Mouse (Mus musculus) liver, embryonic 14.5 days (tissue): Measurements from ENCODE around the gene Pdcd1lg2. TPM values are rescaled to one million over a fixed set of nuclear protein-coding genes. Genes with fewer than 3 reads are reported as not detected.

Experiments
- ATAC-seq: fragments of 200-750 bp; cut with Nextera tagmentation; 2 replicates; pipeline ENCODE4 v1.8.0; 2017; ENCODE audit warnings: moderate number of reproducible peaks, mild to moderate bottlenecking, moderate library complexity; ENCODE audit not compliant: insufficient read depth
- DNase-seq, 3 experiments: peaks; one replicate each; pipeline ENCODE4 v3.0.0-alpha.2; 2012 to 2013; ENCODE audit warnings: low read depth in 3 of 3, low spot score in 3 of 3
- H3K27ac ChIP-seq: fragments of 300-500 bp; sonication (generic); 2 replicates; pipeline ENCODE4 v1.5.1; 2014; ENCODE audit warnings: moderate library complexity, mild to moderate bottlenecking, control low read depth, inconsistent platforms
- H3K27me3 ChIP-seq: fragments of 300-500 bp; sonication (generic); 2 replicates; pipeline ENCODE4 v1.6.1; 2014; ENCODE audit warnings: mild to moderate bottlenecking, low read length, moderate library complexity; ENCODE audit not compliant: control insufficient read depth, insufficient read depth
- H3K36me3 ChIP-seq: fragments of 300-500 bp; sonication (generic); replicated peaks from 2 replicates; pipeline ENCODE4 v1.6.1; 2014; ENCODE audit warnings: low read depth; ENCODE audit not compliant: control insufficient read depth, insufficient read depth
- H3K4me1 ChIP-seq, 2 experiments: fragments of 200-500 bp in 1 of 2; fragments of 300-500 bp in 1 of 2; sonication (generic) in 1 of 2; replicated peaks; 2 replicates each; pipeline ENCODE4 v1.6.1; 2012 to 2014; ENCODE audit warnings: antibody characterized with exemption in 1 of 2, inconsistent platforms in 1 of 2, low read length in 1 of 2; ENCODE audit not compliant: control insufficient read depth in 2 of 2, insufficient read depth in 2 of 2
- H3K4me2 ChIP-seq: fragments of 300-500 bp; sonication (generic); 2 replicates; pipeline ENCODE4 v1.6.1; 2014; ENCODE audit warnings: low read depth, mild to moderate bottlenecking, control low read depth, moderate library complexity
- H3K4me3 ChIP-seq, 2 experiments: fragments of 200-500 bp in 1 of 2; fragments of 300-500 bp in 1 of 2; sonication (generic) in 1 of 2; 2 replicates each; pipeline ENCODE4 v1.5.1; 2012 to 2014; ENCODE audit warnings: low read depth in 2 of 2, low read length in 2 of 2, mild to moderate bottlenecking in 2 of 2, control low read depth in 1 of 2, inconsistent platforms in 1 of 2, moderate library complexity in 1 of 2; ENCODE audit not compliant: insufficient read depth in 1 of 2
- H3K9ac ChIP-seq: fragments of 300-500 bp; sonication (generic); replicated peaks from 2 replicates; pipeline ENCODE4 v1.6.1; 2014; ENCODE audit warnings: mild to moderate bottlenecking, control low read depth, moderate library complexity
- H3K9me3 ChIP-seq: fragments of 300-500 bp; sonication (generic); 2 replicates; pipeline ENCODE4 v1.6.1; 2016; ENCODE audit warnings: low read length, mixed read lengths; ENCODE audit not compliant: control insufficient read depth
- CTCF ChIP-seq: IDR thresholded peaks from 2 replicates; pipeline ENCODE4 v1.5.1; 2016; ENCODE audit warnings: antibody characterized with exemption, low read depth, control low read depth
- EP300 ChIP-seq: IDR thresholded peaks from 2 replicates; pipeline ENCODE4 v1.6.1; 2016; ENCODE audit warnings: antibody characterized with exemption, low read depth
- WGBS: fragments of 180-500 bp; shearing (Covaris S2); extraction: QIAGEN DNeasy Blood & Tissue Kit; methylation state at CpG from one replicate; pipeline ENCODE4 v1.1.7; 2014; ENCODE audit not compliant: insufficient replicate concordance; 5-methylcytosine and 5-hydroxymethylcytosine counted together
- polyA plus RNA-seq, 2 experiments: library from polyadenylated mRNA; depleted of rRNA in 1 of 2; stranded (reverse) in 1 of 2; unstranded in 1 of 2; fragments of >200 nt; fragmentation: Nextera tagmentation in 1 of 2; extraction: Ambion mirVana in 1 of 2; gene quantifications; 2 replicates each; pipeline versions ENCODE4 v1.2.1 to v1.2.3; 2012 to 2014

Gene Pdcd1lg2
- polyA plus RNA-seq, 2 experiments, result 0.02 TPM; not detected in 1

GRCm38 (mm10) chr19:29437849-29438248 lies 27.1 kb downstream of the Pdcd1lg2 start:
- no peak overlapping the region for H3K4me3 ChIP-seq
- ATAC-seq, result no peak
- H3K4me2 ChIP-seq, result no peak overlapping the region
- no peaks in the 10 kb centered on the region for H3K36me3 ChIP-seq
- H3K9ac ChIP-seq, result no peak overlapping the region
- WGBS, result 67% methylated on average over 1 of the region's 1 CpGs
- H3K4me1 ChIP-seq, result no peaks in the 10 kb centered on the region
- TF ChIP-seq CTCF (no peak), EP300 (no peak)
- H3K9me3 ChIP-seq, result no peaks in the 10 kb centered on the region
- H3K27ac ChIP-seq, result no peak overlapping the region
- no peak for DNase-seq
- no peaks in the 10 kb centered on the region for H3K27me3 ChIP-seq

GRCm38 (mm10) chr19:29439242-29439641 lies 28.5 kb downstream of the Pdcd1lg2 start:
- DNase-seq, result no peak
- TF ChIP-seq CTCF (no peak), EP300 (no peak)
- no peaks in the 10 kb centered on the region for H3K4me1 ChIP-seq

GRCm38 (mm10) chr19:29442492-29442891 lies 31.8 kb downstream of the Pdcd1lg2 start:
- DNase-seq, result no peak
- TF ChIP-seq CTCF (no peak), EP300 (no peak)
- H3K4me3 ChIP-seq, result no peak overlapping the region

More at GRCm38 (mm10) chr19:29439242-29439641, 28.5 kb downstream of the Pdcd1lg2 start:
- no peak overlapping the region for H3K4me2 ChIP-seq
- H3K9ac ChIP-seq, result no peak overlapping the region
- H3K27me3 ChIP-seq, result no peaks in the 10 kb centered on the region
- no peaks in the 10 kb centered on the region for H3K36me3 ChIP-seq
- H3K27ac ChIP-seq, result no peak overlapping the region
- no peak overlapping the region for H3K4me3 ChIP-seq
- 40% methylated on average over 3 of the region's 3 CpGs for WGBS
- no peak for ATAC-seq
- no peaks in the 10 kb centered on the region for H3K9me3 ChIP-seq

GRCm38 (mm10) chr19:29444364-29444763 lies 33.6 kb downstream of the Pdcd1lg2 start:
- Histone ChIP-seq H3K27me3 (no peaks in the 10 kb centered on the region), H3K4me3 (no peak overlapping the region), H3K9ac (no peak overlapping the region), H3K36me3 (no peaks in the 10 kb centered on the region), H3K4me1 (no peaks in the 10 kb centered on the region), H3K9me3 (no peaks in the 10 kb centered on the region), H3K4me2 (no peak overlapping the region), H3K27ac (no peak overlapping the region)
- TF ChIP-seq CTCF (peak; percentile 20; the same call in 1 of the 2 replicates), EP300 (no peak)
- no peak for DNase-seq
- 76% methylated on average over 3 of the region's 3 CpGs for WGBS
- ATAC-seq, result no peak

More at GRCm38 (mm10) chr19:29442492-29442891, 31.8 kb downstream of the Pdcd1lg2 start:
- H3K36me3 ChIP-seq, result no peaks in the 10 kb centered on the region
- no peak overlapping the region for H3K9ac ChIP-seq
- no peak overlapping the region for H3K27ac ChIP-seq
- no peaks in the 10 kb centered on the region for H3K9me3 ChIP-seq
- no peak for ATAC-seq
- no peaks in the 10 kb centered on the region for H3K27me3 ChIP-seq
- WGBS, result 42% methylated on average over 2 of the region's 2 CpGs
- no peak overlapping the region for H3K4me2 ChIP-seq
- H3K4me1 ChIP-seq, result no peaks in the 10 kb centered on the region

GRCm38 (mm10) chr19:29448373-29448772 lies 37.7 kb downstream of the Pdcd1lg2 start:
- Histone ChIP-seq H3K9me3 (no peaks in the 10 kb centered on the region), H3K27ac (no peak overlapping the region), H3K9ac (no peak overlapping the region), H3K36me3 (no peaks in the 10 kb centered on the region), H3K27me3 (no peaks in the 10 kb centered on the region), H3K4me2 (no peak overlapping the region), H3K4me1 (no peaks in the 10 kb centered on the region), H3K4me3 (no peak overlapping the region)
- 36% methylated on average over 1 of the region's 1 CpGs for WGBS
- no peak for DNase-seq
- no peak for TF ChIP-seq CTCF
- no peak for TF ChIP-seq EP300
- no peak for ATAC-seq
